Mouse (Mus musculus) hindbrain, embryonic 11.5 days (tissue): Measurements from ENCODE around the gene Ylpm1. TPM values are rescaled to one million over a fixed set of nuclear protein-coding genes. Genes with fewer than 3 reads are reported as not detected.
A peak's percentile ranks its signal among the peaks of the same experiment; 100 is the strongest.

Experiments
- ATAC-seq: fragments of 200-750 bp; cut with Nextera tagmentation; 2 replicates; pipeline ENCODE4 v1.8.0; 2017; ENCODE audit warnings: mild to moderate bottlenecking, moderate TSS enrichment, moderate library complexity; ENCODE audit not compliant: low FRiP score
- DNase-seq: peaks from one replicate; pipeline ENCODE4 v3.0.0-alpha.2; 2015; ENCODE audit warnings: low spot score
- H3K27ac ChIP-seq: fragments of 300-500 bp; sonication (generic); 2 replicates; pipeline ENCODE4 v1.5.1; 2014; ENCODE audit warnings: mild to moderate bottlenecking, low read depth, low read length
- H3K27me3 ChIP-seq: fragments of 300-500 bp; sonication (generic); 2 replicates; pipeline ENCODE4 v1.6.1; 2014; ENCODE audit warnings: mild to moderate bottlenecking, low read length, moderate library complexity, mixed read lengths; ENCODE audit not compliant: control insufficient read depth, insufficient read depth
- H3K36me3 ChIP-seq: fragments of 300-500 bp; sonication (generic); 2 replicates; pipeline ENCODE4 v1.6.1; 2014; ENCODE audit warnings: mild to moderate bottlenecking, low read length, moderate library complexity, mixed read lengths; ENCODE audit not compliant: control insufficient read depth, insufficient read depth
- H3K4me1 ChIP-seq: fragments of 300-500 bp; sonication (generic); replicated peaks from 2 replicates; pipeline ENCODE4 v1.6.1; 2014; ENCODE audit warnings: low read length, mixed read lengths; ENCODE audit not compliant: control insufficient read depth, insufficient read depth
- H3K4me2 ChIP-seq: fragments of 300-500 bp; sonication (generic); replicated peaks from 2 replicates; pipeline ENCODE4 v1.6.1; 2014; ENCODE audit warnings: mild to moderate bottlenecking, low read depth, low read length
- H3K4me3 ChIP-seq: fragments of 300-500 bp; sonication (generic); 2 replicates; pipeline ENCODE4 v1.5.1; 2014; ENCODE audit warnings: low read depth, low read length
- H3K9ac ChIP-seq: fragments of 300-500 bp; sonication (generic); 2 replicates; pipeline ENCODE4 v1.6.1; 2014; ENCODE audit warnings: low read depth, low read length
- H3K9me3 ChIP-seq: fragments of 300-500 bp; sonication (generic); 2 replicates; pipeline ENCODE4 v1.6.1; 2016; ENCODE audit warnings: low read length; ENCODE audit not compliant: control insufficient read depth
- WGBS: fragments of 180-500 bp; shearing (Covaris S2); extraction: QIAGEN DNeasy Blood & Tissue Kit; methylation state at CpG from one replicate; pipeline ENCODE4 v1.1.7; 2014; 5-methylcytosine and 5-hydroxymethylcytosine counted together
- polyA plus RNA-seq: library from polyadenylated mRNA; unstranded; fragments of >200 nt; fragmentation: Nextera tagmentation; extraction: Ambion mirVana; gene quantifications from 2 replicates; pipeline ENCODE4 v1.2.1, GENCODE M21; 2014

Gene Ylpm1
- polyA plus RNA-seq, 1 experiment from 2014 or later, result 53.2 TPM

GRCm38 (mm10) chr12:84996501-84997398 lies 629 bp downstream of the Ylpm1 start:
- peak; percentile 68 for ATAC-seq
- Histone ChIP-seq H3K4me3 (peak overlapping the region; percentile 84), H3K9me3 (no peaks in the 10 kb centered on the region), H3K27me3 (no peaks in the 10 kb centered on the region), H3K4me2 (peak overlapping the region; percentile 75), H3K27ac (peak overlapping the region; percentile 10), H3K9ac (peak overlapping the region; percentile 91), H3K4me1 (0 out of 2 replicates have a peak, but pooled peaks cover 3% of the 10 kb centered on the region), H3K36me3 (no peaks in the 10 kb centered on the region)
- WGBS, result under 1% methylated on average over 44 of the region's 44 CpGs
- no peak for DNase-seq

DNA sequence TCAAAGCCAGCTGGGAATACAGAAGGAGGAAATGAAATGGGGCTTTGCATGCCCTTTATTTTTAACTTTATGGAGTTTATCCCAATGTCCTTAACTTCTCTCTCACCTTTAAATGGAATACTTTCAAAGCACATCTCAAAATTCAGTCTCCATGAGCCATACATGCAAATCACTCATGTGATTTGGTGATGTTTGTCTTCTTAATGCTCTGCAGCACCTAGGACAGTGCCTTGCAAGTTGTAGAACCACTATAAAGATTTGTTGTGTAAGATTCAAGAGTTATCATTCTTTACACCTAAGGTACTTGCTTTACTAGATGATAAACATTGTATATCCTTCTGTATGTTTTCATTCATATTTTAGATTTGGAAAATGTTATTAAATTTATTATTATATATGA lies 2.9 kb downstream of the Ylpm1 start:
- Histone ChIP-seq H3K27ac (no peak overlapping the region), H3K4me3 (0 out of 2 replicates have a peak overlapping the region, but pooled peaks have one; percentile 17), H3K4me1 (0 out of 2 replicates have a peak, but pooled peaks cover 3% of the 10 kb centered on the region), H3K4me2 (peak overlapping the region; percentile 75; the same call in 1 of the 2 replicates), H3K27me3 (no peaks in the 10 kb centered on the region), H3K36me3 (no peaks in the 10 kb centered on the region), H3K9me3 (no peaks in the 10 kb centered on the region), H3K9ac (0 out of 2 replicates have a peak overlapping the region, but pooled peaks have one; percentile 11)
- ATAC-seq (no peak), DNase-seq (no peak)

GRCm38 (mm10) chr12:85006206-85006605 lies 10.1 kb downstream of the Ylpm1 start:
- no peaks in the 10 kb centered on the region for H3K36me3 ChIP-seq
- no peak for ATAC-seq
- no peak for DNase-seq
- no peak overlapping the region for H3K4me3 ChIP-seq
- 82% methylated on average over 1 of the region's 1 CpGs for WGBS
- no peaks in the 10 kb centered on the region for H3K4me1 ChIP-seq
- H3K27me3 ChIP-seq, result no peaks in the 10 kb centered on the region
- H3K4me2 ChIP-seq, result no peak overlapping the region
- H3K27ac ChIP-seq, result no peak overlapping the region
- no peaks in the 10 kb centered on the region for H3K9me3 ChIP-seq
- H3K9ac ChIP-seq, result no peak overlapping the region

GRCm38 (mm10) chr12:85007021-85007420 lies 10.9 kb downstream of the Ylpm1 start:
- Histone ChIP-seq H3K9me3 (no peaks in the 10 kb centered on the region), H3K4me3 (no peak overlapping the region), H3K4me2 (no peak overlapping the region), H3K4me1 (no peaks in the 10 kb centered on the region), H3K27me3 (no peaks in the 10 kb centered on the region), H3K9ac (no peak overlapping the region), H3K36me3 (no peaks in the 10 kb centered on the region), H3K27ac (no peak overlapping the region)
- DNase-seq (no peak), ATAC-seq (no peak)

- Histone ChIP-seq H3K36me3 (no peaks in the 10 kb centered on the region; the same call in 1 of the 2 replicates), H3K9me3 (no peaks in the 10 kb centered on the region), H3K27ac (no peak overlapping the region), H3K4me3 (no peak overlapping the region), H3K4me1 (no peaks in the 10 kb centered on the region), H3K9ac (no peak overlapping the region), H3K4me2 (no peak overlapping the region), H3K27me3 (no peaks in the 10 kb centered on the region)
- DNase-seq, result no peak
- no peak for ATAC-seq
- 91% methylated on average over 1 of the region's 1 CpGs for WGBS
Measured at GRCm38 (mm10) chr12:85009776-85010175, 13.7 kb downstream of the Ylpm1 start.

DNA sequence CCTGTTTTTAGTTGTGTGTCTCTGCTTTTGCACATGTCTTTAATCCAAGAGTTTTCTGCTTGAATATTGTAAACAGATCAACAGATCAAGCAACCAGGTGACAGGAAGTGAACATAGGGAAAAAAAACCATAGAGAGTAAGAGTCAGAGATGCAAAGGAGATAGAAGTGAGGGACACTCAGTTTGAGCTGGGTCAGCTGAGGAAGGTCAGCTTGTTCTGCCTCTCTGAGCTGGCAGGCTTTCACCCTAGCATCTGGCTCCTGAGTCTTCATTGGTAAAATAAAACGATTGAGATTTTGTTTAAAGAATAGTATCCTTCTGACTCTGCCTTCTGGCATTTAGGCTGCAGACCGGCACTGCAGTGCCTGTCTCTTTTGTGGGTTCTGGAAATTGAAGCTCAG lies 14.4 kb downstream of the Ylpm1 start:
- Histone ChIP-seq H3K36me3 (peaks cover 6% of the 10 kb centered on the region), H3K9me3 (no peaks in the 10 kb centered on the region), H3K27ac (no peak overlapping the region), H3K4me3 (no peak overlapping the region), H3K4me2 (no peak overlapping the region), H3K27me3 (no peaks in the 10 kb centered on the region), H3K4me1 (no peaks in the 10 kb centered on the region), H3K9ac (no peak overlapping the region)
- 91% methylated on average over 2 of the region's 2 CpGs for WGBS
- DNase-seq, result no peak
- no peak for ATAC-seq

DNA sequence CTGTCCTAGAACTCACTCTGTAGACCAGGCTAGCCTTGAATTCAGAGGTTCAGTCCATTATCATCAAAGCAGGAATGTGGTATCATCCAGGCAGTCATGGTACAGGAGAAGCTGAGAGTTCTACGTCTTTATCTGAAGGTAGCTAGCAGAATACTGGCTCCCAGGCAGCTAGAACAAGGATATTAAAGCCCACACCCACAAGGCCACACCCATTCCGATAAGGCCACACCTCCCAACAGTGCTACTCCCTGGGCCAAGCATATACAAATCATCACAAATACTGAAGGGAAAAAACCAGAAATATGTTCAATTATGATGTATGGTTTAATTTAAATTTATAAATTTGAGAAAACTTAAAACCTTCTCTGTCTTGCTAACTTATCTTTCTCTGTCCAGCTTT lies 16.1 kb downstream of the Ylpm1 start:
- WGBS, result 91% methylated on average over 2 of the region's 2 CpGs
- Histone ChIP-seq H3K4me3 (no peak overlapping the region), H3K4me2 (no peak overlapping the region), H3K27ac (no peak overlapping the region), H3K27me3 (no peaks in the 10 kb centered on the region), H3K9me3 (no peaks in the 10 kb centered on the region), H3K4me1 (no peaks in the 10 kb centered on the region), H3K9ac (no peak overlapping the region), H3K36me3 (peaks cover 6% of the 10 kb centered on the region)
- DNase-seq (no peak), ATAC-seq (no peak)

DNA sequence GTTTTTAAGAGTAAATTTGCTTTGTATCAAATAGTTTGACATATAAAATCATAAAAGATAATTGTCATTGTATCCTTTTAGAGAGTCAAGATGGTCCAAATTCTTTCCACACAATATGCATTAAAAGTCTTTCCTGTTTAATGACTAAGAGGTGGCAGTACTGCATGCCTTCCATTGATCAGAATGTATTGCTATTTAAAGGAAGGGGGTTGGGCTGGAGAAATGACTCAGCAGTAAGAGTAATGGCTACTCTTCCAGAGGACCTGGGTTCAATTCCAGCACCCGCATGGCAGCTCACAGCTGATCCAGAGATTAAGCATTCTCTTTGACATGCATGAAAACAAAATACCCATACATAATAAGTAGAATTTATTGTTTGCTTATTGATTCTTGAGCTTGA lies 25.9 kb downstream of the Ylpm1 start:
- no peak overlapping the region for H3K4me3 ChIP-seq
- no peak overlapping the region for H3K27ac ChIP-seq
- 97% methylated on average over 1 of the region's 1 CpGs for WGBS
- ATAC-seq (no peak), DNase-seq (no peak)
- no peak overlapping the region for H3K4me2 ChIP-seq
- no peaks in the 10 kb centered on the region for H3K9me3 ChIP-seq
- no peaks in the 10 kb centered on the region for H3K4me1 ChIP-seq
- no peaks in the 10 kb centered on the region for H3K27me3 ChIP-seq
- no peaks in the 10 kb centered on the region for H3K36me3 ChIP-seq
- no peak overlapping the region for H3K9ac ChIP-seq

- no peak overlapping the region for H3K4me3 ChIP-seq
- H3K27me3 ChIP-seq, result no peaks in the 10 kb centered on the region
- peak; percentile 31 for DNase-seq
- ATAC-seq, result no peak
- H3K36me3 ChIP-seq, result peaks cover 7% of the 10 kb centered on the region
- WGBS, result 94% methylated on average over 2 of the region's 2 CpGs
- H3K27ac ChIP-seq, result no peak overlapping the region
- H3K4me2 ChIP-seq, result no peak overlapping the region
- H3K9ac ChIP-seq, result no peak overlapping the region
- no peaks in the 10 kb centered on the region for H3K9me3 ChIP-seq
- H3K4me1 ChIP-seq, result no peaks in the 10 kb centered on the region
Measured at GRCm38 (mm10) chr12:85032710-85033109, 36.6 kb downstream of the Ylpm1 start.
